Mouse (Mus musculus) intestine, postnatal 0 days (tissue): ENCODE measurements around the gene Wdfy2. TPM values are rescaled to one million over a fixed set of nuclear protein-coding genes. Genes with fewer than 3 reads are reported as not detected.
"Not testable (repeated sequence)": the region's sequence is repeated elsewhere in the genome, so short reads cannot be mapped to it uniquely, and the experiment has no call there.

Experiments used
- ATAC-seq: fragments of 200-750 bp; cut with Nextera tagmentation; 2 replicates; pipeline ENCODE4 v1.8.0; 2017; ENCODE audit warnings: mild to moderate bottlenecking, moderate TSS enrichment, moderate library complexity
- H3K27ac ChIP-seq: fragments of 300-500 bp; sonication (generic); 2 replicates; pipeline ENCODE4 v1.5.1; 2014; ENCODE audit warnings: mild to moderate bottlenecking, low read depth, low read length, moderate library complexity
- H3K27me3 ChIP-seq: fragments of 300-500 bp; sonication (generic); replicated peaks from 2 replicates; pipeline ENCODE4 v1.6.1; 2014; ENCODE audit warnings: low read length, mixed read lengths; ENCODE audit not compliant: control insufficient read depth, insufficient read depth
- H3K36me3 ChIP-seq: fragments of 300-500 bp; sonication (generic); 2 replicates; pipeline ENCODE4 v1.6.1; 2014; ENCODE audit warnings: mild to moderate bottlenecking, moderate library complexity; ENCODE audit not compliant: control insufficient read depth, insufficient read depth
- H3K4me1 ChIP-seq: fragments of 300-500 bp; sonication (generic); replicated peaks from 2 replicates; pipeline ENCODE4 v1.6.1; 2014; ENCODE audit warnings: antibody characterized with exemption, low read length, mixed read lengths; ENCODE audit not compliant: control insufficient read depth, insufficient read depth
- H3K4me2 ChIP-seq: fragments of 300-500 bp; sonication (generic); replicated peaks from 2 replicates; pipeline ENCODE4 v1.6.1; 2014; ENCODE audit warnings: low read depth, mild to moderate bottlenecking, moderate library complexity
- H3K4me3 ChIP-seq: fragments of 300-500 bp; sonication (generic); 2 replicates; pipeline ENCODE4 v1.5.1; 2014; ENCODE audit warnings: low read depth, low read length
- H3K9ac ChIP-seq: fragments of 300-500 bp; sonication (generic); 2 replicates; pipeline ENCODE4 v1.6.1; 2014; ENCODE audit warnings: mild to moderate bottlenecking, low read depth, low read length
- H3K9me3 ChIP-seq: fragments of 300-500 bp; sonication (generic); 2 replicates; pipeline ENCODE4 v1.6.1; 2016; ENCODE audit warnings: mixed run types; ENCODE audit not compliant: control insufficient read depth
- CTCF ChIP-seq: sonication (generic); IDR thresholded peaks from 2 replicates; pipeline ENCODE4 v1.5.1; 2016; ENCODE audit warnings: low read depth, mild to moderate bottlenecking, control low read depth, antibody characterized with exemption, moderate library complexity
- WGBS: fragments of 180-500 bp; shearing (Covaris S2); extraction: QIAGEN DNeasy Blood & Tissue Kit; methylation state at CpG from one replicate; pipeline ENCODE4 v1.1.7; 2014; 5-methylcytosine and 5-hydroxymethylcytosine counted together
- polyA plus RNA-seq: library from polyadenylated mRNA; unstranded; fragments of >200 nt; fragmentation: Nextera tagmentation; extraction: Ambion mirVana; gene quantifications from 2 replicates; pipeline ENCODE4 v1.2.1, GENCODE M21; 2015

Gene Wdfy2
- polyA plus RNA-seq, 1 experiment from 2014 or later: 1.4 TPM

DNA sequence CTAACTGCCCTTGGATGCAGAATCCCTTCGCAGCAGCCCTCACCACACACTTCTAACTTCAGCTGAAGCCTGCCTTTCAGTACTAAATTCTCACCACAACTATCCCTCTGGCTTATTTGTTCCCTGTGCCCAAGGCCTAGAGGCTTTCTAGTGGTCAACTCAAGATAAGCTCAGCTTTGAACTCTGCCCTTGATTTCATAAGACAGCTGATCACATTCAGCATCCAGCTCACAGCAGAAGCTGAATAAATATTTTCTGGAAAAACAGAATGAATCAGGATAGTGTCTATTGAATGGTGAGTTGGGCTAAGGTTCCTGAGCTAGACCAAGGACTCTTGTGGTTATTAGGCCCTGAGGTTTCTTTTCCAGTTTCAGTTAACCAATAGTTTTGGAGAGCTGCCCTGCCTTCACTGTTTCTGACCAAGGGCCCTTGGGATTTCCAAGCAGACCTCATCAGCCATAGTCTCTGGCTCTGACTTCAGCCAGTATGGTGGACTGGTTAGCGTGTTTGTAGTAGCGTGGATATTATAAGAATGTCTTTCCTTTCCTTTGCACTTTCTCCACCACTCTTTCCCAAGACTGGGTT lies 5.7 kb upstream of the Wdfy2 start:
- Histone ChIP-seq H3K4me3 (no peak overlapping the region), H3K9ac (no peak overlapping the region), H3K9me3 (no peaks in the 10 kb centered on the region), H3K4me2 (no peak overlapping the region), H3K27ac (no peak overlapping the region), H3K27me3 (no peaks in the 10 kb centered on the region), H3K36me3 (no peaks in the 10 kb centered on the region), H3K4me1 (no peaks in the 10 kb centered on the region)
- 92% methylated on average over 3 of the region's 3 CpGs for WGBS
- no peak for TF ChIP-seq CTCF
- ATAC-seq: no peak

DNA sequence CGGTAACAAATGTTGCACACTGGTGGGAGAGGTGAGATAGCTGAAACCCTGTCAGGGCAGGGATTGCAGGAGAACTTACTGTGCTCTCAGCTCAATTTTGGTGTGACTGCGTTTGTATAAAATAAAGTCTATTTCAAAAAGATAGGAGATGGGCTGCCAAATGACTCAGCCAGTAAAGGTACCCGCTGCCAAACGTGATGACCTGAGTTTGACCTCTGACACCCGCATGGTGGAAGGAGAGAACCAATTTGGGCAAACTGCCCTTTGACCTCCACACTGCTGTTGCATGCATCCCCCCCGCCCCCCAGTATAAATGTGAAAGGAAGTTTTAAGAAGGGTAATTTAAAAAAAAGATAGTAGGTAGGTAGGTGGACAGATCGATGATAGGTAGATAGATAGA lies 4.4 kb upstream of the Wdfy2 start:
- no peak overlapping the region for H3K4me3 ChIP-seq
- no peaks in the 10 kb centered on the region for H3K27me3 ChIP-seq
- H3K4me1 ChIP-seq: no peaks in the 10 kb centered on the region
- no peak overlapping the region for H3K27ac ChIP-seq
- no peaks in the 10 kb centered on the region for H3K36me3 ChIP-seq
- no peaks in the 10 kb centered on the region for H3K9me3 ChIP-seq
- no peak overlapping the region for H3K9ac ChIP-seq
- ATAC-seq: no peak
- no peak overlapping the region for H3K4me2 ChIP-seq
- 76% methylated on average over 7 of the region's 7 CpGs for WGBS
- no peak for TF ChIP-seq CTCF

DNA sequence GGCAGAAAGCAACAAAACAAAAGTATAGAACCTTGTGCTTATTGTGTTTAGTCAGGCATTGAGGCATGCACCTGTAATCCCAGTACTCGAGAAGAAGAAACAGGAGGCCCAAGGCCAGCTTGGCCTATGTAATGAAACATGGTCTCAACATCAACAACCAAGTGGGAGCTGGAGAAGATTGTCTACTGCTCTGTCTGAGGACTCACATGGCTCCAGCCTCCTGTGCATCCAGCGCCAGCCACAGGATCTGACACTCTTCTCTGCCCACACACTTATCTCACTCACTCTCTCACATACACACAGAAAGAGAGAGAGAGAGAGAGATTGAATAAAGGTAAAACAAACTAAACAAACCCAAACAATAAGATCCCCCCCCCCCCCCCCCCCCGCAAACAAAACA lies 3.9 kb upstream of the Wdfy2 start:
- 66% methylated on average over 3 of the region's 3 CpGs for WGBS
- Histone ChIP-seq H3K9ac (no peak overlapping the region), H3K36me3 (no peaks in the 10 kb centered on the region), H3K27ac (no peak overlapping the region), H3K4me3 (no peak overlapping the region), H3K4me1 (no peaks in the 10 kb centered on the region), H3K4me2 (no peak overlapping the region), H3K27me3 (no peaks in the 10 kb centered on the region), H3K9me3 (no peaks in the 10 kb centered on the region)
- ATAC-seq: no peak
- TF ChIP-seq CTCF: no peak

DNA sequence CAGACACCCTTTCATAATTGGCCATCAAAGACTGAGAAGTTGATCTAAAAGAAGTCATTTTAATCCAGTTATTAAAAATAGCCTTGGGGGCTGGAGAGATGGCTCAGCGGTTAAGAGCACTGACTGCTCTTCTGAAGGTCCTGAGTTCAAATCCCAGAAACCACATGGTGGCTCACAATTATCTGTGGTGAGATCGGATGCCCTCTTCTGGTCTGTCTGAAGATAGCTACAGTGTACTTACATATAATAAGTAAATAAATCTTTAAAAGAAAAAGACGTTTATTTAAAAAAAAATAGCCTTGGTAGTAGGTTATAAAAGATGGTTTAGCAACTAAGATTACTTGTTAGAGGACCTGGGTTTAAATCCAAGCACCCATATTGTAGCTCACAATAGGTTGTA lies 1.7 kb upstream of the Wdfy2 start:
- H3K4me3 ChIP-seq, H3K36me3 ChIP-seq, H3K4me1 ChIP-seq, H3K9ac ChIP-seq, H3K27me3 ChIP-seq, H3K9me3 ChIP-seq, H3K27ac ChIP-seq, ATAC-seq, H3K4me2 ChIP-seq: not testable (repeated sequence)
- WGBS: 79% methylated on average over 3 of the region's 3 CpGs

DNA sequence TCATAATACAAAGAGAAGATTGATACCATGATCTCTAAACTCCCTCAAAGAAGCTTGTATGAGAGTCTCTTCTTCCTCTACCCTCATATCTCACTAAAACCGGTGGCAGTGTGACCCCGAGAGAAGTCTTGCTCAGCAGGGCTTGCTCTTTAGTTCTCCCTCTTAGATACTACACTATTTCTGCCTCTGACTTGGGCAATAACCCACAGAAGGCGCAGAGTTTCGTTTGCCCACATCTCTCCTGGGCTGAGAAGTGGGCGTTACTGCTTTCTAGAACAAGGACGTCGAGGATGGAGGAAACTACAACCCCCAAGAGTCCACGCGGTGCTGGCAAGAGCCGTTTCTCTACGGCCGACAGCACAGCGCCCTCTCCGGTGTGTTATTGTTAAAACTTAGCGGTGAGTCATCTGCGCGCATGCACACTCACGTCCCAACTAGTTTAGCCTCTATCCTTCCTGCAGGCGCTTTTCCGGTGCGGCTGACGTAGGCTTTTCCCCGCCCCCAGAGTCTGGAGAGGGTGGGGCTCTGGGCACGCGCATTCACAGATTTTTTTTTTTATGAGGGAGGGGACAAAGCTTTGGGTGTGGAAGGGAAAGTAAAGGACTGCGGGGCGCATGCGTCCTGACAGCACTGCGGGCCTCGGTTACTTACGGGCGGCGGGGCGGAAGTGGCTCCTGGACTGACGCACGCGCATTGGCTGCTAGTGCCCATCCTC lies 395 bp upstream of the Wdfy2 start:
- H3K4me1 ChIP-seq: no peaks in the 10 kb centered on the region
- no peak overlapping the region for H3K9ac ChIP-seq
- under 1% methylated on average over 37 of the region's 37 CpGs for WGBS

DNA sequence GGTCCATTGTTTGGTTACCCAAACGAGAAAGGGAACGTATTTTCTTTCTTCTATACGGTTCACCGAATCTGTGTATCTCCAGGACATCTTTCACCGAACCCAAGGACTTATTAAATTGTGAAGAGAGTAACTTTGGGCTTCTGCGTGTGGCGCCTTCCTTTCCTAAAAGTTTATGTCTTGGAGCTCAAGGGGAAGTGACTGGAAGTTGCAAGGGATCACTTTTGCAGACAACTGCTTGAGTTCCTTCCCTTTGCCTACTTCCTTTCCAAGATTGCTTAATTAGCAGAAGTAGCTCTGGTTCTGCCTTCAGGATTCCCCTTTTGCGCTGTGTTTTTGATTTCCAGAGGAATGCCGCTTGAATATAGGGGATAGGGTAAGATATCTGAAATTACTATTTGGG lies 858 bp downstream of the Wdfy2 start:
- H3K27ac ChIP-seq: peak overlapping the region; percentile 57; the same call in 1 of the 2 replicates
- no peaks in the 10 kb centered on the region for H3K4me1 ChIP-seq
- H3K4me3 ChIP-seq: peak overlapping the region; percentile 100
- peak overlapping the region; percentile 92 for H3K4me2 ChIP-seq
- WGBS: 11% methylated on average over 9 of the region's 9 CpGs
- H3K9ac ChIP-seq: peak overlapping the region; percentile 73; the same call in 1 of the 2 replicates
- ATAC-seq: no peak
- H3K27me3 ChIP-seq: no peaks in the 10 kb centered on the region
- H3K9me3 ChIP-seq: no peaks in the 10 kb centered on the region
- TF ChIP-seq CTCF: no peak
- no peaks in the 10 kb centered on the region for H3K36me3 ChIP-seq

More for the DNA sequence above, 395 bp upstream of the Wdfy2 start:
- Histone ChIP-seq H3K27ac (no peak overlapping the region), H3K27me3 (no peaks in the 10 kb centered on the region), H3K4me3 (peak overlapping the region; percentile 100), H3K9me3 (no peaks in the 10 kb centered on the region), H3K36me3 (no peaks in the 10 kb centered on the region), H3K4me2 (peak overlapping the region; percentile 60)
- ATAC-seq: peak; percentile 96
- peak; percentile 98 for TF ChIP-seq CTCF
